Mouse (Mus musculus): Measurements from ENCODE around the gene Inpp5f.

The Inpp5f gene

GRCm38 (mm10) chr7:128739462-128740277 is 128.5 kb downstream of the Inpp5f start:
- DNase-seq (ENCODE audit: low read depth, low spot score): peak; percentile 34

GRCm38 (mm10) chr7:128740334-128740733 is 129.2 kb downstream of the Inpp5f start, which contains the start of gene Mcmbp:
TSS of gene Mcmbp (minus strand) at chr7:128740495.
- peak; percentile 98 for DNase-seq (ENCODE audit: low read depth, low spot score)

- no peak for DNase-seq (ENCODE audit: low read depth, low spot score)
Measured at GRCm38 (mm10) chr7:128743898-128744297, 132.8 kb downstream of the Inpp5f start.

- DNase-seq (ENCODE audit: low read depth, low spot score): peak; percentile 99
Measured at GRCm38 (mm10) chr7:128744684-128745485, 133.8 kb downstream of the Inpp5f start, which contains the start of gene Sec23ip. TSS of gene Sec23ip (plus strand) at chr7:128744943.
